Mouse (Mus musculus) kidney, postnatal 36 days (tissue): ENCODE measurements around the gene Nrp2.

Experiments used
- DNase-seq, 2 experiments: peaks; one replicate each; pipeline ENCODE4 v3.0.0; 2021 to 2022; ENCODE audit warnings: mixed read lengths in 2 of 2

The Nrp2 gene

DNA sequence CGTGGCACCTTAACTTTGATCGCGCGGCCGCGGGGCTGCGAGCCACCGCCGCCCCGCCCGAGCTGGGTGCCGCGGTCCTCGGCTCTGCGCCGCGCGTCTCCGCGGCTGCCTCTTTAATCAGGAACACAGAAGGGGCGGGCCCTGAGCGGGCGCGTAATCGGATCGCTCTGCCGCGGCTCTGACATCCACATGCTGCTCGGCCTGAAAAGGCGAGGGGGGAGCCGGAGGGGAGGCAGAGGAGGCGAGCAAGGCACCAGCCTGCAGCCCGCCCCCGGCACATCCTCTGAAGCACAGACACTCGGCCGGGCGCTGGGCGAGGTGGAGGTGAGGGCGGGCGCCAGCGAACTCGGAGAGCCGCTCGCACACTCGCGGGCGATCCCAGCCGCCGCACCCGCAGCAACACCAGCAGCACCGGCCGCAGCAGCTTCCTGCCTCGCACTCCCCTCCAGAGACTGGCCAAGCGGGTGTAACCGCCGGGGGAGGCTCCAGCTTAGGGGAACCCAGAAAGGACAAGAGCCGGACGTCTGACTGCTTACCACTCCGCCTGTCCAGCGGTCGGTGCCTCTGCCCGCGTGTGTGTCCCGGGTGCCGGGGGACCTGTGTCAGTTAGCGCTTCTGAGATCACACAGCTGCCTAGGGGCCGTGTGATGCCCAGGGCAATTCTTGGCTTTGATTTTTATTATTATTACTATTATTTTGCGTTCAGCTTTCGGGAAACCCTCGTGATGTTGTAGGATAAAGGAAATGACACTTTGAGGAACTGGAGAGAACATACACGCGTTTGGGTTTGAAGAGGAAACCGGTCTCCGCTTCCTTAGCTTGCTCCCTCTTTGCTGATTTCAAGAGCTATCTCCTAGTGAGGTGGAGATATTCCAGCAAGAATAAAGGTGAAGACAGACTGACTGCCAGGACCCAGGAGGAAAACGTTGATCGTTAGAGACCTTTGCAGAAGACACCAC lies at the start of gene Nrp2:
Gene Nrp2 (plus strand): TSS at position 128 of the 959 bp plus-strand sequence.
- DNase-seq = peak; percentile 90 to 91

DNA sequence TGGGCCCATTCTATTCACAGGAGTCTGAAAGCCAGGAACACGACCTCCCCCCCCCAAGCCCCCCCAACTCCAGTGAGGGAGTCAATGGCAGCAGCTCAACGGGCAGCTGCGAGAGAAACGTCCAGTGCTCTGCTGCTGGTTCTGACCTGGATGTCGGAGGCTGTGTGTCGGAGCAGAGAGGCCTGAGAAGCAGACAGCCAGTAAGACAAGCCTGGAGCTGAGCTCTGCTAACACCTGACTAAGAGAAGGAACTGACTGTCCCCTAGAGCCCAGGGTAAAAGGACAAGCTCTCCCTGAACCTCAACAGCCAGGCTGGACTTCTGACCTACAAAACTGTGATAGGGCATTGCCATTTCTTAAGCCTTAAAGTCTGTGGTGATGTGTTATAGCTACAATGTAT lies 48.6 kb upstream of the Nrp2 start:
- DNase-seq = no peak

DNA sequence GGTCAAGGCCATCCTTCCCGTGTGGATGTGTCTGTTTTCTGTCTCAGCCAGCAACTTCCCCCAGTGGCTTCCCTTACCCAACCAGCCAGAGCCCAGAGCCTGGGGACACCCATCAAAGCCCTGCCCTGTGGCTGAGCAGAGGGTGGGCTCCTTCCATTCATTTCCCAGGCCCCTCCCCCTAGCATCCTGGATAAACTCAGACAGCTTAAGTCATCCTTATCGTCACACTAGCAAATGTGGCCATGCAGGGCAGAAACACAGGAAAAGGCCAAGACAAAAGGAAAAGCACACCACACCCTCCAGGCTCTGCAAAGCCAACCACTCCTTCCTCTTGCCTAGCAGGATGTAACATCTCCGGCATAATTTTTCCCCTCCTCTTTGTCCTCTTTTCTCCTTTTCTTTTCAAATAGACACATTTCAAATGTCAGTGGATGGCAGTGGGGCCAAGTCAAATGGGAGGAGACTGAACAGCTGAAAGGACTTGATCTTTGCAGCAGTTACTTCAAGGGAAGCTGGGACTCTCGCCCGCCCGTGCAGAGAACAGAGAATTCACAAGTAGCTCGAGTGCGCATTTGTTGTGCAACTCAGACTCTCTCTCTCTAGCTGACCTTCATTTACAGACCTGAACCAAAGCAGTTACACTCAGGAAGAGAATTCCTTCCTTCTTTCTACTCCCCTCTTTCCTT lies 38.0 kb upstream of the Nrp2 start:
- DNase-seq = peak; percentile 54 to 73

DNA sequence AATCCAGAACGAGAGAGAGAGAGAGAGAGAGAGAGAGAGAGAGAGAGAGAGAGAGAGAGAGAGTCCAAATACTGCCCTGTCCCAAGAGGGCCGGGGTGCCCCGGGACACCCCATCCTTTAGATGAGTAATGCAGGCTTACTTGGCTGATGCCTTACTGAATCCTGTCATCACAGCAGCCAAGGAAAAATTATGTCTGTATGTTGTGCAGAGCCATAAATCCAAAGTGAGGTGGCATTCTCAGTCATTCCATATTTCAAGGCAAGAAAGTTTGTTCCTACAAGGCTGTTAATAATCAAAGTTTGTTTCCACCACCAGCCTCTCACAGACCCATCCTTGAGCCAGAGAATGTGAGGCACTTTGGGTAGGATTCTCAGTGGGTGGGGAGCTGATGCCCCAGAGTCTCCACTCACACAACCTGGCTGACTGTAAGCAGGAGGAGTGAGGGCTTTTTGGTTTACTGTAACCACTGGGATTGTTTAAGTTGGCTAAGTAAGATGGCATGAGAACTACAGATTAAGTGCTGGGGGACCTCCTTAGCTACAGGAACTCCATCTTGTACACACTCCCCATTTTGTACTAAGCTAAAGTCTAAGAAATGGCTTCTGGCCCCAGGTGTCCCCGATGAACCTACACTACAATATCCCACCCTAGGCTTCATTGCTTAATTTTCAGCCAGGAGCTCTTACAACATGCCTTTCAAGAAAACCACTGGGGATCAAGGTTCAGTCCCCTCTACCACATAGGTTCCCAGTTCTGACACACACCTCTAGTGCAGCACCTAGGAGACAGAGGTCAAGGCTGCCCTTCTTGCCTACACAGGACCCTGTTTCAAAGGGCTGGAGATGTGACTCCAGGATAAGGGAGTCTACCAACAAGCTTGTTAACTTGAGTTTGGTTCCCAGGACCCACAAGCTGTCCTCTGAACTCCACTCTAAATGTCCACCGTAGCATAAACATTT lies 37.0 kb upstream of the Nrp2 start:
- DNase-seq = no peak

DNA sequence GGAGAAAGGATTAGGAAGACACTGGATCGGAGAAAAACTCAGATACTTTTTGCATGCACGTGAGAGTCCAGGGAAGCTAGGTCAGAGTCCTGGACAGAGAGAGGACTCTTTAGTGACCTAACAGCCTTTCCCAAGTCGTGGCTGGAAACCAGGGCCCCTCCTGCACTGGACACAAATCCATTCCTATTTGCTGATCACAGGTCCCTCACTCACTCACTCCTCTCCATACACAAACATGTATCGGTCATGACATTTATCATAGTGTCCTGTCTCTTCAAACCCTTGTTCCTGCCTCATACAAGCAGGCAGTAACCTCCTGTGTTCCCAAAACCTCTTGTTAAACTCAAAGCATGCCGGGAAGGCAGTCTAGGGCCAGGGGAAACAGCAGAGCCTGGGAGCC lies 36.3 kb upstream of the Nrp2 start:
- no peak for DNase-seq

DNA sequence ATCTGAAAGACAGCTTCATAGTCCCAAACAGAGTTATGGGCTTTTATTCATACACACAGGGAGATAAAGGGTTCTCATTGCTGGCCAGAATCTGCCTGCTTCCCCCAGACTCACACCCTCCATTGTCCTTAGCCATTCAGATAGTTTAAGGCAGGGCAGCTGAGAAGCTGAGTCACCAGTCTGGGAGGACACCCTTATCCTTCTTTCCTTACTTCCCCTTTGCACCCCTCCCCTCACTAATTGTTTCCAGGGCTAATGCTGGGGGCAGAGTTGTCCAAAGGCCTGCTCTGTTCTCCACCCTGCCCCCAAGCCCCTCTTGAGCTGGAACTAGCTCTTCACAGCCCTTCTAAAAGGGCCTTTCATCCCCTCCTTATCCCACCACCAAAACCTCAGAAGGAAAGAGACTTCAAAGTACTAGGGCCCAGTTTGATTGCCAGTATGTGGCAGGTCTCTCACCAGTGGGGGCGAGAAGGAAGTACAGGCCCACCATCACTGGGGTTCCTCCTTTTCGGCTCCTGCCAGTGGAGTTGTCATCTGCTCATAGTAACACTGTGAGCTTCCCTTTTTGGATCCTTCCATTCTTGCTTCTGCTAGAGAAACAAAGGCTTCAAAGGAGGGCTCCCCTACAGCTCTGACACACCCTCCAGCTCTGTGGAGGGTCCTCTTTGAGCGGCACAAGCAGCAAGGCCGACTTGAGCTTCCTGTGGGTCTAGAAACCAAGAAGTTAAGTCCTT lies 24.3 kb upstream of the Nrp2 start:
- no peak for DNase-seq

DNA sequence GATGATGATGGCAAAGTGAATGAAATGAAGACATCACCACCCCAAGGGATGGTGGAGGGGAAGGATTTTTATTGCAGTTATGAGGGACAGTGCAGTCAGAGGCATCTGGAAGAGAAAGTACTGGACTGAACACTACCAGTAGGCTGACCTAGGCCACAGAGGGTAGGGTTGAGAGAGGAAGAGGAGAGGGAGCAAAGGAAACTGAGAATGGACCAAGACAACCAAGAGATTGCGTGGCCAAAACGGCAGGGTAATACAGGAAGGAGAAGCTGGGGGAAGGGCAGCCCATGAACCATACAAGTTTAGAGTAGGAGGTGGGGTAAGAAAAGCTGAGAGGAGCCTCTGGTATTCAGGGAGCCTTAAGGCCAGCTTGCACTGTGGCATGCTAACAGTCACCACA lies 23.6 kb upstream of the Nrp2 start:
- no peak for DNase-seq

DNA sequence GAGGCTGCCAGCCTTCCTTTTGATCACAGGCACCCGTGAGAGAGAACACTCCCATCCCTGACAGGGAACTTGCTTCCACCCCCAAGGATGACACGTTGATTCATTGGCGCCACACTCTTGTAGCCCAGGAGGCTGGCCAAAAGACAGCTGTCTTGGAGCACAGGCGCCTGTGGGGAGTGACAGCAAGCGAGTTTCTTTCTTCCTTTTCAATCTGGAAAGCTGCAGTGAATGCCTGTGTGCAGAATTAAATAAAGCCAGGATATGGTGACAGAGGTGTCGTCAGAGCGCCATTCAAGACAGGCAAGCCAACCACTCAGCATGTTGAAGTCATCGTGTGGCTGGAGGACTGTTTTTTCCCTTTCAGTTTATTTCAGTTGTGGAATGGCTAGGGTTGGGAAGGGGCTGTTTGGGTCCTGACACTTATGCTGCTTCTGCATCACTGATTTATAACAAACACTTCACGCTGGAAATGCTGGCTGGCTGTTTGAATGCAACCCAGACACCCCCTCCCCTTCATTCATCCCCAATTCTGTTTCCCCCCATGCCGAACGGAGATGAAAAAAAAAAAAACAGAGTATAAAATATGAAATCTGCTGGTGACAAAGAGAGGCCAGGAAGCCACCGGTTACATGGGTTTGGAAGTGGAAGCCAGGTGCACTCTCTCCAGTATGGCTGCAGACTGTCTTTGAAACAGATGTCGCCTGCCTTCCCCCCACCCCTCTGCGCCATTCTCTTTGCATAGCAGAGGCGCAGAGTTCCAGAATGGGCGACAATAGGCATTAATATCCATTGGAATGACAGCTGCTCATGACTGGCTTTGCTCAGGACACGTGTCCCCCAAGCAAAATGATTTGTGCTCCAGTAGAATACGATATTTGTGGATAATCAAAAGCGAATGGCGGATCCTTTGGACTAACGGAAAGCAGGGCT lies 20.4 kb upstream of the Nrp2 start:
- DNase-seq = no peak

DNA sequence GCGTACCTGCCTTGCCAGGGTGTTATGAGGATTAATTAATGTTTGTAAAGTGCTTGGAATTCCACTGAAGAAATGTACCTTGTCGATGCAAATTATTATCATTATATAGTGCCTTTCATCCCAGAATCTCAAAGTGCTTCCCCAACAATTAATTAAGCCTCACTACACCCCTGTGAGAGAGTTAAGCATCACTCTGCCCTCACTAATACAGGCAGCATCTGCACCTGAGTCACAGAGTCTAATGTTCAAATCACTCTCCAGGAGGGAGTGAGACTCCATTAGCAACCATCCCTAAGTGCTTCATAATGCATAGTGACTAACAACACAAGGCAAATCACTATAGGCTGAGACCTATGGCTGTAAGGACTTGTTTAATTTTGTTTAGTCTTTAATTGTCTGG lies 19.6 kb upstream of the Nrp2 start:
- DNase-seq = no peak

DNA sequence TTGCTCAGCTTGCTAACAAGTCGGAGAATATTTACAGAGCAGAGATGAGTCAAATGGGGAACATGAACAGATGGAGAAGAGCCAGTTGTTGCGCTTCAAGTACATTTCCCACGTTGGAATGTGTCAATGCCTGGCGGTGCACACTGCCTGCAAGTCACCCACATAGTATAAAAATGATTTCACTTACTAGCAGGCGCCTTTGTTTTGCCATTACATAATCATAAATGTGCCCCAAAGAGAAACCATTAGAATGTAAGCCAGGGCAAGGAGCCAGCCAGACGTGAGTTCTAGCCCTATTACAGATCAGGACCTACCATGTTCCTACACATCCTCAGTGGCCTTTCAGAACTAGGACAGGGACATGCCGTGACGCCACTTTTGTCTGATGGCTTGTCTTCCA lies 15.6 kb upstream of the Nrp2 start:
- no peak for DNase-seq

DNA sequence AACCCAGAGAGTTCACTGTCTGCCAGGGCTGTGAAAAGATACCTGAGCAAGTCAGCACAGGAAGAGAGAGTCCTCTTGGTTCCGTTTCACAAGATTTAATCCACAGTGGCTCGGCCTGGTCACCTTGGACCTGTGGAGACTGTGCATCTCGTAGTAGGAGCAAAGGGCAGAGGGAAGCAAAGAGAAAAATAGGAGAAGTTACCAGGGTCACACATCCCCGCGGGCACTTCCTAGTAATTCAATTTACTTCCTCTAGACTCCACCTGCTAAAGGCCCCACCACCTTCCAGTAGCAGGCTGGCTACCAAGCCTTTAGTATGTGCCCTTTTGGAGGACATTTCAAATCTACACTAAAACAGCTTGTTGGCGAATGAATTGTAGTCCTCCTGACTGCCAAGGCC lies 11.9 kb upstream of the Nrp2 start:
- no peak for DNase-seq

DNA sequence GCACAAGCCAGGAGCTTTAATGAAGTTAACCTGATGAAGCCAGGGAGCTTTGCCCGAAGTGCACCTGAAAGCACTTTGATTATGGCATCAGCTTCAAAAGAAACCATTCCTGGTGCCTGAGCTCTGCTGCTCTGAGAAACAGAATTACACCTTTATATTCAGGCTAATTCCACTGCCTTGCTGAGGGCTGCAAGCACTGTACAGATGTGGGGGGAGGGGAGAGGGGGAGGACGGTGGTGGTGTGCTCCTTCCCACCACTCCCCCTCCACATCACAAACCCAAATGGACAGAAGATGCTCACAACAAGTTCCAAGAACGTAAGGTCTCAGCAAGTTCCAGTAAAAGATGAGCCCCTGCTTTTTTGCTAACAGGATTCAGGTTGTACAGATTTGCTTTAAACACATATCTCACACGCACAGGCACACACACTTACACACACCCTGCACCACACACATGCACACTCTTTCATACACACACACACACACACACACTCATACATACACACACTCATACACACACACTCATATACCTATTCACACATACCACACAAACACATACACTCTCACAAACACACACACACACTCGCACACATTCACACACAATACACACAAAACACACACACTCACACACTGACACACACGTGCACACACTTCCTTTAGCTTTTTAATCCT lies 6.6 kb upstream of the Nrp2 start:
- DNase-seq = no peak

DNA sequence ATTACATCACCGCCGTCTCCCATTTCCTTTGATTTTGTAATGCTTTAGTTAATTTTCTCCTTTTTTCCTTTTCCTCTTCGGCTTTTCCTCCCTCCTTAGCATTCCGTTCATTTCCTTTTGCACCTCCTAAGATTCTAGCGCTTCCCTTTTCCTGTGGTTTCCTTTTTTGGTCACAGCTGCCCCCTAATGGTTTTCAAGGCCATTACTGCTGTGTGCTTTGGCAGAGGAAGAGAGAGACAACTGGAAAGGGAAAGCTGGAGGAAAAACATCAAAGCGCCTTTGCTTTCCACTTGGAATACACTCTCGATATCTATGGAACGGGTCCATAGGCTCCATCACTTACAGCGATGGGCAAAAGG lies 6.1 kb upstream of the Nrp2 start:
- peak; percentile 46 to 63 for DNase-seq

DNA sequence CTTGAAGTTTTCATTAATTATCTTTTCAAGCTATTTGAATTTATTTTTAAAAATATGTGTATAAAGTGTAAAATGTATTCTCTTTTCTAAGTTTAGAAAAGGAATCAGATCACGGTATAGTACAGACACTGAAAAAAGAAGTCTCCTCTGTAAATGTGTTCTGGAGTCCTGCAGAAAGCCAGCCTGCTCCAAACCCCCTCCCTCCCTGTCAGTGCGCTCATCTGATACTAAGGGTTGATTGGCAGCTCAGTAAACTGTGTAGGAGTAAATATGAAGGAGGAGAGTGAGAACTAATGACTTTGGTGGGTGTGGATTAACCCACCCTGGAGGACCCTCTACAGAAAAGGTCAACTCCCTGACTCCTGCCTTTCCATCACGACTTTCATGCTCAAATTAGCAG lies 5.7 kb upstream of the Nrp2 start:
- no peak for DNase-seq

DNA sequence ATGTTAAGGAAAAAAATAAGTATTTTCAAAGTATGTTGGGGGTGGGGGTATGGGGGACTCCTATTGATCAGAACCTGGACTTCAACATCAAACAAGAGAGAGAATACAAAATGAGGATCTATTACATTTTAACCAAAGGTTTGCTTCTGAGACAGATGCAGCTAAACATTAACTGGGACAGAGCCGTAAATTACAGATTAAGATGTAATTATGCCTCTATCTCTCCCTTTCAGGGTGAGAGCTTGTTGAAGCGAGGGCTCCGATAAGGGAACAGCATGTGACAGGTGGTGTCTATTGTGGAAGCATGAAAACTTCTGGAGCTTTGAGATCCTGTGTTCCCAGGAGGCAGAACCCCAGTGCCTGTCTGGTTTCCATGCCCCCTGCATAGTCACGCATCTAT lies 3.3 kb upstream of the Nrp2 start:
- no peak for DNase-seq

DNA sequence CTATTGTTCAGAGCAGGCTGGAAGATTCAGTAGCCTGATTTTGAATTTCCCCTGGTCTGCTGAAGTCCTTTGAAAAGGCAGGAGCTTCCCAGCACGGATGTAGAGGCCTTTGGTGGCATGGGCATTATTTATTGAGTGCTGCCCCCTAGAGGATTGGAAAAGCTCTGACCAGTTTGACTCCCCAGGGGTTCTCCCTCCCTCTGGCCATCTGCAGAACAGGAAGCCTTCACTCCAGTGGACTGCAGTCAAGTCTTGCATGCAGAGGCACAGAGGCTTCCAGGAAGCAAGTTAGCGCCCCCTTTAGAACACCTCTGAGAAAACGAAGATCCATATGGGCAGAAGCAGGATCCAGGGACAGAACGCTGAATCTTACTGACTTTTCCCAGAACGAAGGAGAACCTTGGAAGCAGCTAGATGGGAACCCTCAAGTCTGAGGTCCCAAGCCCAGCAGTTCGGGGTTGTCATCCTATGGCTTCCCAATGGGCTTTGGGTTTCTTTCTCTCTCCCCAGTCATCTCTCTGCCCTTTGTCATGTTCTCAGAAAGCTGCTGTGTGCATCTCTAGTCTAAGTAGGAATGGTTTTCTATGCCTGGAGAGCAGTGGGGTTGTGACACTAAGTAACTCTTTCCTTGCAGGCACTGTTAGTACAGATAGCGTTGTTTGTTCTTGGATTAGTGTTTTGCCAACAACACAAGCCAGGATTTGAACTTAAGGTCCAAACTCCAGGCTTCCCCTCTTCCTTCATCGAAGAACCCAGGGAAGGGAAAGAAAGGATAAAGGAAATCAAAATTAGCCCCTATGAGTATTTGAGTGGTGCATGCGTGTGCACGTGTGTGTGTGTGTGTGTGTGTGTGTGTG lies 1.8 kb upstream of the Nrp2 start:
- peak; percentile 86 to 91 for DNase-seq

DNA sequence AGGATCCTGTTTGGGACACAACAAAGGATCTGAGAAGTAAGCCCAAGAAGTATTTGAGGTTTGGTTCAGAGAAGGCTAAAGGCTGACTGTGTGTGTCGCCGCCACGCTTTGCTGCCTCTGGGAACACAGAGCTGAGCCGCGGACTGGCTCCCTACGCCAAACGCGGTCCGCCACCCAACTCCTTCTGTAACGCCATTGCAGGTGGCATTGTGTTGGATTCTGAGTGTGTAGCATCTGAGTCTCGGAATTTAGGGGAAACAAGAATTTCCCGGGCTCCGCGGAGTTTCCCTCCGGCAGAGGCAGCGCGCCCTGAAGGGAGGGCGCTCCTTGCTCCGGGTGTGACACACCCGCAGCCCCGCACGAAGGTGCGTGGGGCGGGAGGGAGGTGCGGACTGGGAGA lies 342 bp upstream of the Nrp2 start:
- peak in 1 of 2 experiments; percentile 60 for DNase-seq

DNA sequence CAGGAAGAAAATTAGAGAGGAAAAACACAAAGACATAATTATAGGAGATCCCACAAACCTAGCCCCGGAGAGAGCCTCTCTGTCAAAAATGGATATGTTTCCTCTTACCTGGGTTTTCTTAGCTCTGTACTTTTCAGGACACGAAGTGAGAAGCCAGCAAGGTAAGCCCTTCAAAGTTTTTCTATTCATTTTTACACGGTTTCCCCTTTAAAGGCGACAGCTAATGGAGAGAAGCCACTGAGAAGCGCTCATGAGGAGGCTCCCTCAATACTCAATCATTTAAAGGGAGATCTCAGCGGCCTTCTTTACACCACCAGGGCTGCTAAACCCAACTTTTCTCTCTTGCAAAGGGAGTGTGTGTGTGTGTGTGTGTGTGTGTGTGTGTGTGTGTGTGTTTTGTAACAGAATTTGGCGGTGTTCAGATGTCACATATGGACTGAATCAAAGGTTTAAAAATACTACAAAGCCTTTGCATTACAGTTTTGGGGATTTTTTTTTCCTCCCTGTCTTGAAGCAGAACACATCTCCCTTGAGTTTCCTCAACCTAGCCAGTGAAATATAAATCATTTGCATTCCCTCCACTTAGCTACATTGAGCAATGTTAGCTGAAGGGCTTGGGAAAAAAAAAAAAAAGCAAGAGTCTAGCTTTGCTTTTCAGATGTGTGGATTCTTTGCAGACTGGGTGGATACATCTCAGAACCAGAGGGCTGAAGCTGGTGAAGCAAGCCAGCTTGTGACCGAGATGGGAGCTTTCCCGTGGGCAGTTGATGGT lies 1.2 kb downstream of the Nrp2 start:
- no peak for DNase-seq
